Mouse (Mus musculus): Measurements from ENCODE around the gene Nek10.
"Not testable (repeated sequence)": the region's sequence is repeated elsewhere in the genome, so short reads cannot be mapped to it uniquely, and the experiment has no call there.

Gene Nek10

GRCm38 (mm10) chr14:14991642-14992041, 188.4 kb downstream of the Nek10 start:
- no peak for DNase-seq

GRCm38 (mm10) chr14:15011408-15011807, 208.2 kb downstream of the Nek10 start:
- DNase-seq, result no peak

- no peak for DNase-seq
These were observed 211.6 kb downstream of the Nek10 start for GRCm38 (mm10) chr14:15014799-15015198.

GRCm38 (mm10) chr14:15030626-15031025, 227.4 kb downstream of the Nek10 start:
- DNase-seq, result not testable (repeated sequence)

GRCm38 (mm10) chr14:15034638-15035037, 231.4 kb downstream of the Nek10 start:
- not testable (repeated sequence) for DNase-seq

- DNase-seq, result no peak
These were observed 245.0 kb downstream of the Nek10 start for GRCm38 (mm10) chr14:15048186-15048585.

- no peak for DNase-seq
These were observed 258.3 kb downstream of the Nek10 start for GRCm38 (mm10) chr14:15061496-15061895.
